Mouse (Mus musculus) neutrophil, adult 5-6 weeks (primary cell): ENCODE data around the gene Taar8b. TPM values are rescaled to one million over a fixed set of nuclear protein-coding genes. Genes with fewer than 3 reads are reported as not detected.
"Not testable (repeated sequence)": the region's sequence is repeated elsewhere in the genome, so short reads cannot be mapped to it uniquely, and the experiment has no call there.

Experiments used
- ATAC-seq: fragments of 151-379, 151-347 bp; 2 replicates; pipeline ENCODE4 v1.8.0; 2017; ENCODE audit warnings: mild to moderate bottlenecking, moderate TSS enrichment; ENCODE audit not compliant: insufficient number of reproducible peaks, poor library complexity, low FRiP score, severe bottlenecking; ENCODE audit errors: extremely low read depth
- total RNA-seq: library from RNA; stranded (forward); fragments of 200-1000 nt; gene quantifications from 2 replicates; pipeline ENCODE4 v1.2.3, GENCODE M21; 2017

Gene Taar8b
- not detected in 2 replicates for total RNA-seq

- ATAC-seq, result no peak
These were observed at the start of gene Taar8b for GRCm38 (mm10) chr10:24092194-24092593. TSS of gene Taar8b (minus strand) at chr10:24092294.

- no peak for ATAC-seq
These were observed 46.6 kb upstream of the Taar8b start for GRCm38 (mm10) chr10:24138623-24139261.

GRCm38 (mm10) chr10:24134071-24134645 is 42.1 kb upstream of the Taar8b start:
- ATAC-seq, result no peak

GRCm38 (mm10) chr10:24133132-24133531 is 41.0 kb upstream of the Taar8b start:
- ATAC-seq, result peak; percentile 81; the same call in 1 of the 2 replicates

- no peak for ATAC-seq
These were observed 40.2 kb upstream of the Taar8b start for GRCm38 (mm10) chr10:24132273-24132672.

GRCm38 (mm10) chr10:24131451-24132262 is 39.6 kb upstream of the Taar8b start:
- peak; percentile 88 for ATAC-seq

GRCm38 (mm10) chr10:24111116-24111778 is 19.2 kb upstream of the Taar8b start:
- 0 out of 2 replicates have a peak, but pooled peaks have one; percentile 39 for ATAC-seq

- not testable (repeated sequence) for ATAC-seq
These were observed 17.3 kb upstream of the Taar8b start, which contains the start of gene Taar9 for GRCm38 (mm10) chr10:24109434-24109833. TSS of gene Taar9 (minus strand) at chr10:24109534.

- no peak for ATAC-seq
These were observed 16.1 kb upstream of the Taar8b start for GRCm38 (mm10) chr10:24108236-24108635.

- ATAC-seq, result no peak
These were observed 15.7 kb upstream of the Taar8b start for GRCm38 (mm10) chr10:24107747-24108146.

- not testable (repeated sequence) for ATAC-seq
These were observed 11.2 kb upstream of the Taar8b start for GRCm38 (mm10) chr10:24103299-24103698.

GRCm38 (mm10) chr10:24101812-24102211 is 9.7 kb upstream of the Taar8b start, which contains the start of gene Taar8c:
TSS of gene Taar8c (minus strand) at chr10:24101912.
- ATAC-seq, result not testable (repeated sequence)

- not testable (repeated sequence) for ATAC-seq
These were observed 4.9 kb upstream of the Taar8b start for GRCm38 (mm10) chr10:24097010-24097409.

GRCm38 (mm10) chr10:24087168-24087567 is 4.9 kb downstream of the Taar8b start:
- ATAC-seq, result no peak

- ATAC-seq, result no peak
These were observed 5.5 kb downstream of the Taar8b start for GRCm38 (mm10) chr10:24086555-24086954.

- no peak for ATAC-seq
These were observed 6.2 kb downstream of the Taar8b start for GRCm38 (mm10) chr10:24085936-24086335.

GRCm38 (mm10) chr10:24080166-24080565 is 11.9 kb downstream of the Taar8b start:
- ATAC-seq, result no peak

GRCm38 (mm10) chr10:24076200-24076599 is 15.9 kb downstream of the Taar8b start, which contains the start of gene Taar8a:
TSS of gene Taar8a (plus strand) at chr10:24076500.
- not testable (repeated sequence) for ATAC-seq

- not testable (repeated sequence) for ATAC-seq
These were observed 17.3 kb downstream of the Taar8b start for GRCm38 (mm10) chr10:24074751-24075150.
